Mouse (Mus musculus) neural tube, embryonic 10.5 days (tissue): ENCODE data around the gene Neu1.
"Not testable (repeated sequence)": the region's sequence is repeated elsewhere in the genome, so short reads cannot be mapped to it uniquely, and the experiment has no call there.

Experiments
- DNase-seq: peaks from one replicate; pipeline ENCODE4 v3.0.0-alpha.2; 2017; ENCODE audit warnings: low spot score; ENCODE audit errors: extremely low spot score

Neu1 gene

GRCm38 (mm10) chr17:34964640-34965049 lies 33.6 kb downstream of the Neu1 start:
- no peak for DNase-seq

GRCm38 (mm10) chr17:34965627-34966026 lies 34.6 kb downstream of the Neu1 start:
- no peak for DNase-seq

GRCm38 (mm10) chr17:34969822-34970221 lies 38.8 kb downstream of the Neu1 start, which contains the start of gene Gm20481:
Gene Gm20481 (plus strand): TSS chr17:34969912.
- not testable (repeated sequence) for DNase-seq

- not testable (repeated sequence) for DNase-seq
These were observed 39.8 kb downstream of the Neu1 start for GRCm38 (mm10) chr17:34970850-34971249.

GRCm38 (mm10) chr17:34971694-34972068 lies 40.6 kb downstream of the Neu1 start:
- DNase-seq: not testable (repeated sequence)

- DNase-seq: peak; percentile 75
These were observed 41.2 kb downstream of the Neu1 start, which contains the start of the genes Hspa1a and Hspa1l for GRCm38 (mm10) chr17:34972069-34972749. Gene Hspa1a (minus strand): TSS chr17:34972156. Gene Hspa1l (plus strand): TSS chr17:34972703.

GRCm38 (mm10) chr17:34975581-34976492 lies 44.8 kb downstream of the Neu1 start:
- no peak for DNase-seq

- DNase-seq: no peak
These were observed 45.9 kb downstream of the Neu1 start for GRCm38 (mm10) chr17:34977000-34977399.

- no peak for DNase-seq
These were observed 47.2 kb downstream of the Neu1 start for GRCm38 (mm10) chr17:34978239-34978638.

GRCm38 (mm10) chr17:34979631-34980030 lies 48.6 kb downstream of the Neu1 start:
- DNase-seq: no peak

GRCm38 (mm10) chr17:34980655-34981054 lies 49.6 kb downstream of the Neu1 start:
- DNase-seq: no peak

- DNase-seq: peak; percentile 93
These were observed 50.7 kb downstream of the Neu1 start, which contains the start of gene Lsm2 for GRCm38 (mm10) chr17:34981690-34982180. Gene Lsm2 (plus strand): TSS chr17:34981862.

GRCm38 (mm10) chr17:34982328-34982727 lies 51.3 kb downstream of the Neu1 start:
- no peak for DNase-seq

GRCm38 (mm10) chr17:34984218-34984617 lies 53.2 kb downstream of the Neu1 start:
- DNase-seq: no peak
